Mouse (Mus musculus) heart, postnatal 0 days (tissue): ENCODE results near the gene Pstpip1.

Experiments
- CTCF ChIP-seq: IDR thresholded peaks from 2 replicates; pipeline ENCODE4 v1.5.1; 2016; ENCODE audit warnings: antibody characterized with exemption, control low read depth, low read depth
- EP300 ChIP-seq: IDR thresholded peaks from 2 replicates; pipeline ENCODE4 v1.6.1; 2016; ENCODE audit warnings: antibody characterized with exemption, low read depth

DNA sequence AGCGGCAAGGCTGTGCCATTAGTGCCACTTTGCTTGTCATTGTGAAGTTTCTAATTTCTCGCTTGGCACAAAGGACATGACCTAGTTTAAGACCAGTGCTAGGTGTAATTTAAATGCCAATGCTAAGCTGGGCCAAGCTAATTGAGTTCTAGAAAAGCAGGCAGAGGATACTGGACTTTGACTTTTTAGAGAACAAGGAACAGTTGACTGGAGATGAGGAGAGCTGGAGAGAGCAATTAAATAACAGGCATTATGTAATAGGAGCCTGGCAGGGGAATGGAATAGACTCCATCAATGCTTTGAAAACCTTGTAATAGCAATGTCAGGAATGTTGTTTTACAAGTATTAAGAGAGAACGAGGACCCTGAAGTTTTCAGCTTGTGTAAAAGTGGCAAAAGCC is 36.0 kb upstream of the Pstpip1 start:
- TF ChIP-seq EP300 (no peak), CTCF (no peak)
